Mouse (Mus musculus) kidney, adult 2 months (tissue): ENCODE results near the gene D10Jhu81e. TPM values are rescaled to one million over a fixed set of nuclear protein-coding genes. Genes with fewer than 3 reads are reported as not detected.

Source experiments
- DNase-seq: peaks from one replicate; pipeline ENCODE4 v3.0.0; 2021
- H3K27ac ChIP-seq: fragments of 200-500 bp; 2 replicates; pipeline ENCODE4 v1.5.1; 2012; ENCODE audit warnings: low read depth, low read length, control low read depth, inconsistent platforms; ENCODE audit not compliant: insufficient read depth
- H3K27me3 ChIP-seq: fragments of 200-500 bp; replicated peaks from 2 replicates; pipeline ENCODE4 v1.6.1; 2012; ENCODE audit warnings: mild to moderate bottlenecking, moderate library complexity, low read length, inconsistent platforms; ENCODE audit not compliant: control insufficient read depth, insufficient read depth
- H3K36me3 ChIP-seq: fragments of 200-500 bp; 2 replicates; pipeline ENCODE4 v1.6.1; 2012; ENCODE audit warnings: mild to moderate bottlenecking, moderate library complexity, low read length, inconsistent platforms; ENCODE audit not compliant: control insufficient read depth, insufficient read depth
- H3K4me1 ChIP-seq: fragments of 200-500 bp; 2 replicates; pipeline ENCODE4 v1.6.1; 2011; ENCODE audit warnings: low read length; ENCODE audit not compliant: control insufficient read depth, insufficient read depth
- H3K4me3 ChIP-seq: fragments of 200-500 bp; 2 replicates; pipeline ENCODE4 v1.5.1; 2011; ENCODE audit warnings: mild to moderate bottlenecking, low read depth, low read length, control low read depth; ENCODE audit not compliant: insufficient read depth
- CTCF ChIP-seq: fragments of 200-500 bp; conservative IDR thresholded peaks from 2 replicates; pipeline ENCODE4 v1.5.1; 2011; ENCODE audit warnings: low read depth, mild to moderate bottlenecking, control low read depth, low read length, moderate library complexity, mixed read lengths; ENCODE audit not compliant: insufficient read depth, insufficient read length
- POLR2A ChIP-seq: fragments of 200-500 bp; IDR thresholded peaks from one replicate; pipeline ENCODE4 v1.6.1; 2011; ENCODE audit warnings: low read depth, low read length, control low read depth
- WGBS: fragments of 180-500 bp; shearing (Covaris S2); methylation state at CpG from one replicate; pipeline ENCODE4 v1.1.7; 2018; 5-methylcytosine and 5-hydroxymethylcytosine counted together
- polyA plus RNA-seq: library from polyadenylated mRNA; depleted of rRNA; stranded (reverse); fragments of >200 nt; gene quantifications from 2 replicates; pipeline ENCODE4 v1.2.3, GENCODE M21; 2012

Gene D10Jhu81e
- polyA plus RNA-seq, 1 experiment: 283 TPM

- DNase-seq: no peak
- Histone ChIP-seq H3K27me3 (no peaks in the 10 kb centered on the region), H3K4me3 (no peak overlapping the region), H3K27ac (peak overlapping the region; percentile 22), H3K36me3 (no peaks in the 10 kb centered on the region), H3K4me1 (peaks cover 11% of the 10 kb centered on the region; the same call in 1 of the 2 replicates)
- WGBS: 65% methylated on average over 2 of the region's 2 CpGs
- TF ChIP-seq POLR2A (no peak), CTCF (no peak)
Measured at GRCm38 (mm10) chr10:78170445-78170844, 863 bp upstream of the D10Jhu81e start.

DNA sequence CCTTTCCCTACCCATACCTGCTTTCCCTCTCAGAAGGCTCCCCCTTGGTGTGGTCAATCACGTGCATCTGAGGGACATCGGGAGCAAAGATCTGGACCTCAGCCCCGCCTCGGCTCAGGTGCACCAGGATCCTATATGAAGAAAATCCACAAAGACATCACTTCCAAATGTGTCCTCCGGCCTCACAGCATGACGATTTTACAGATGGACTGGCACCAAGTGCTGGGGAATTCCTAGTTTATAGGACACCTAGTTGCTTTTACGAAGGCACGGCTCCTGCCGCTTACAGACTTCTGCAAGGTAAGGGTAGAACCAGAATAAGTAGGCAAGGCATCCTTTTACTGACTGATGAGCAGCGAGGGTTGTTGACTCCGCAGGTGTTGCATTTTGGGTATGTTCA is 790 bp downstream of the D10Jhu81e start:
- no peak for TF ChIP-seq CTCF
- no peak for TF ChIP-seq POLR2A
- peak overlapping the region; percentile 88 for H3K4me3 ChIP-seq
- no peaks in the 10 kb centered on the region for H3K36me3 ChIP-seq
- H3K27me3 ChIP-seq: no peaks in the 10 kb centered on the region
- peak overlapping the region; percentile 70 for H3K27ac ChIP-seq
- H3K4me1 ChIP-seq: peaks cover 11% of the 10 kb centered on the region; the same call in 1 of the 2 replicates
- 55% methylated on average over 11 of the region's 11 CpGs for WGBS
- DNase-seq: peak; percentile 18

DNA sequence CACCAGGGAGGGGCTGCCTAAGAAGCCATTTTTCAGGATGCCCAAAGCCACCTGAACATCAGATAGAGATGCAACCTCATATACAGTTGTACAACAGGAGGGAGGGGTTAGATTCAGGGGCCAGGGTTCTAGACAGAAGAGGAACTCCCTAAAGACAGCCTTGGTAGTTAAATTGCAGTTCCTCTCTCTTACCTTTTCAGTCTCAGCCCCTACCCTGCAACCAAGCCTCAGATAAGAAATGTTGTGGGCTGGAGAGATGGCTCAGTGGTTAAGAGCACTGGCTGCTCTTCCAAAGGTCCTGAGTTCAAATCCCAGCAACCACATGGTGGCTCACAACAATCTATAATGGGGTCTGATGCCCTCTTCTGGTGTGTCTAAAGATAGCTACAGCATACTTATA is 1.8 kb downstream of the D10Jhu81e start:
- H3K36me3 ChIP-seq: no peaks in the 10 kb centered on the region

DNA sequence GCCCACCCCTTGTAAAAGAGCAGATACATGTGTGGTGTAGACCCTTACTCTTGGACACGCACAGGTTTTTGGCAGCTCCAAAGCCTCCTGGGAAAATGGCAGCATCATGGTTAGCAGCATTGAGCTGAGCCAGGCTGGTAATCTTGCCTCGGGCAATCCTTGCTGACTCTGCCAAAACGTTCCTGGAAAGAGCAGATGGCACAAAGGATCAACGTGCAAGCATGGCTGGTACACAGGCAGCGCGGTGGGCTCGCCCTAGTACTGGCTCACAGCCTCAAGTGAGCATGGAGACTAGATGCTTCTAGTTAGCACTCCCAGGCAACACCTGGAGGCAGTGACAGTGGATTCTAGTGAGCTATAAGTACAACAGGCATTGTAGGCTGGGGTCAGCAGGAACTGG is 2.2 kb downstream of the D10Jhu81e start:
- H3K27ac ChIP-seq: no peak overlapping the region
- H3K36me3 ChIP-seq: 0 out of 2 replicates have a peak, but pooled peaks cover 1% of the 10 kb centered on the region
- H3K27me3 ChIP-seq: no peaks in the 10 kb centered on the region
- H3K4me1 ChIP-seq: peaks cover 11% of the 10 kb centered on the region; the same call in 1 of the 2 replicates
- no peak overlapping the region for H3K4me3 ChIP-seq
- 70% methylated on average over 7 of the region's 7 CpGs for WGBS
- DNase-seq: no peak
- no peak for TF ChIP-seq POLR2A
- no peak for TF ChIP-seq CTCF

More for the DNA sequence above, 1.8 kb downstream of the D10Jhu81e start:
- no peak for TF ChIP-seq CTCF
- H3K4me3 ChIP-seq: no peak overlapping the region
- H3K4me1 ChIP-seq: peaks cover 11% of the 10 kb centered on the region; the same call in 1 of the 2 replicates
- no peak overlapping the region for H3K27ac ChIP-seq
- DNase-seq: no peak
- H3K27me3 ChIP-seq: no peaks in the 10 kb centered on the region

DNA sequence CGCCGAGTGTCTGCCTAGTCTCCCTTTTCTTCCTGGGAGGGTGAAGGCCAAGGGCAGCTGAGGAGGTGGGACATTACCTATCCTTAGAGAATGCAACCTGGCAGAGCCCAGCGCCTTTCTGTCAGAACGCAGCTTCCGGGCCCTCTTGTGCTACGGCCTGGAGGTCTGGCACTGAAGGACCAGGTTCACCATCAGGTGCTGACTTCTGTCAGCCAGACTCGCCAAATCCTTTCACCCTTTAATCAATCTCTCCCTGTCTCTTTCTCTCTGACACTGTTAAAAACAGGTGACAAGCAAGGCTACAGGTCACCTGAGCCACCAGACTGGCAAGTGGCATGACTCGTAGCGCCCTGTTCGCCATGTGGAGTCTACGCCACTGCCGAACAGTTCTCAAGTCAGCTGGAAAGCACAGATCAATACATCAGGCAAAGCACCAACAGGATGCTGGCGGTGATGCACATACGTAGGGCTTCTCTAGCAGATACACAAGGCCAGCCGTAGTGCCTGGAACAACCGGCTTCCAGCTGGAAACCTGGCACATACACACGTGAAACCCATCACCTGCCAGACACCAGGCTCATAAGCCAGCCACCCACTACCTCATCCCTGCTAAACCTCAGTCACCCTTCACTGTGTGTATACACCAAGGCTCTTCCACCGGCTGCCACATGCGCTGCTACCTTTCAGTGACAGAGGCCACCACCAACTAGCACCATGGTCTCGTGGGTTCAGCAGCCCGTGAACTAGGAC is 4.2 kb downstream of the D10Jhu81e start:
- 92% methylated on average over 21 of the region's 21 CpGs for WGBS
- H3K36me3 ChIP-seq: 0 out of 2 replicates have a peak, but pooled peaks cover 2% of the 10 kb centered on the region

DNA sequence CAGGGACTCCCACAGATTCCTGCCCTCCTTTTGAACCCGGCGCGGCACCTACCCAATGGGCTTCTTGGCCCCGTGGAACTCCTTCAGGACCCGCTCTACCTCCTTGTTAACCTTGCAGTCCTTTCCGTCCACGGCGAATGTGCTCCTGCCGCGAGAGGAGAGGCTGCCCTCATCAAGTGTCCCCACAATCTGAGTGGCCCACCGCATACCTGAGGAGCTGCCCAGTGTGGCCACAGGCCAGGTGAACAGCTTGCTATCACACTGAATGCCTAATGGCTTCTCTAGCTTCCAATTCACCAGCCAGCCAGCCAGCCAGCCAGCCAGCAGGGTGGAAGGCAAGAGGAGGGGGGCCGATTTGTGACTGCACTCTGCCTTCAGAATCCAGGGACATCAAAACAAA is 4.8 kb downstream of the D10Jhu81e start:
- WGBS: 91% methylated on average over 12 of the region's 12 CpGs
- H3K27me3 ChIP-seq: no peaks in the 10 kb centered on the region
- H3K4me3 ChIP-seq: no peak overlapping the region
- no peak for TF ChIP-seq CTCF
- TF ChIP-seq POLR2A: no peak
- peaks cover 9% of the 10 kb centered on the region; the same call in 1 of the 2 replicates for H3K4me1 ChIP-seq
- H3K27ac ChIP-seq: no peak overlapping the region
- 0 out of 2 replicates have a peak, but pooled peaks cover 2% of the 10 kb centered on the region for H3K36me3 ChIP-seq
- no peak for DNase-seq

More for the DNA sequence above, 4.2 kb downstream of the D10Jhu81e start:
- TF ChIP-seq CTCF (no peak), POLR2A (no peak)
- Histone ChIP-seq H3K27me3 (no peaks in the 10 kb centered on the region), H3K4me1 (peaks cover 10% of the 10 kb centered on the region; the same call in 1 of the 2 replicates), H3K27ac (no peak overlapping the region), H3K4me3 (no peak overlapping the region)
- no peak for DNase-seq

GRCm38 (mm10) chr10:78163923-78164322 is 5.7 kb downstream of the D10Jhu81e start:
- Histone ChIP-seq H3K36me3 (0 out of 2 replicates have a peak, but pooled peaks cover 2% of the 10 kb centered on the region), H3K4me3 (no peak overlapping the region), H3K27me3 (no peaks in the 10 kb centered on the region), H3K27ac (no peak overlapping the region), H3K4me1 (peaks cover 17% of the 10 kb centered on the region; the same call in 1 of the 2 replicates)
- 10% methylated on average over 4 of the region's 4 CpGs for WGBS
- TF ChIP-seq POLR2A (no peak), CTCF (peak; percentile 83)
- DNase-seq: peak; percentile 71
